Mouse (Mus musculus): ENCODE results near the gene Rsf1.

GRCm38 (mm10) chr7:97535531-97535930, 44.2 kb upstream of the Rsf1 start:
- TF ChIP-seq CTCF (IDR thresholded peaks at IDR 0.05; ENCODE audit: borderline replicate concordance, extremely low read depth, insufficient read depth, insufficient read length) = no peak
- no peak for TF ChIP-seq POLR2A (IDR thresholded peaks at IDR 0.05; ENCODE audit: borderline replicate concordance, extremely low read depth, insufficient read depth, insufficient read length, poor library complexity, severe bottlenecking)
